Mouse (Mus musculus): ENCODE results near the gene Slc12a6. TPM values are rescaled to one million over a fixed set of nuclear protein-coding genes. Genes with fewer than 3 reads are reported as not detected.

Gene Slc12a6
- polyA plus RNA-seq, 1 experiment from 2014 or later = 10.1 TPM

GRCm38 (mm10) chr2:112298221-112298620, 32.6 kb downstream of the Slc12a6 start:
- no peaks in the 10 kb centered on the region for H3K36me3 ChIP-seq (replicated peaks)
- WGBS = 95% methylated on average over 4 of the region's 4 CpGs
- H3K4me3 ChIP-seq = no peak overlapping the region
- no peak overlapping the region for H3K27ac ChIP-seq
- no peaks in the 10 kb centered on the region for H3K4me1 ChIP-seq
- no peak for DNase-seq (ENCODE audit: extremely low spot score, low spot score)
- no peaks in the 10 kb centered on the region for H3K27me3 ChIP-seq (ENCODE audit: poor library complexity, severe bottlenecking)
- H3K9me3 ChIP-seq = no peaks in the 10 kb centered on the region

GRCm38 (mm10) chr2:112308671-112309070, 43.0 kb downstream of the Slc12a6 start:
- Histone ChIP-seq H3K27ac (no peak overlapping the region), H3K36me3 (replicated peaks) (no peaks in the 10 kb centered on the region), H3K27me3 (ENCODE audit: poor library complexity, severe bottlenecking) (no peaks in the 10 kb centered on the region), H3K4me3 (no peak overlapping the region), H3K4me1 (no peaks in the 10 kb centered on the region), H3K9me3 (no peaks in the 10 kb centered on the region)
- WGBS = 94% methylated on average over 3 of the region's 3 CpGs
- no peak for DNase-seq (ENCODE audit: extremely low spot score, low spot score)

- Histone ChIP-seq H3K4me1 (no peaks in the 10 kb centered on the region), H3K4me3 (no peak overlapping the region), H3K9me3 (no peaks in the 10 kb centered on the region), H3K36me3 (replicated peaks) (no peaks in the 10 kb centered on the region), H3K27me3 (ENCODE audit: poor library complexity, severe bottlenecking) (no peaks in the 10 kb centered on the region), H3K27ac (no peak overlapping the region)
- DNase-seq (ENCODE audit: extremely low spot score, low spot score) = no peak
- WGBS = 88% methylated on average over 10 of the region's 10 CpGs
These were observed 43.6 kb downstream of the Slc12a6 start for GRCm38 (mm10) chr2:112309161-112309600.

- Histone ChIP-seq H3K4me1 (no peaks in the 10 kb centered on the region), H3K27me3 (ENCODE audit: poor library complexity, severe bottlenecking) (no peaks in the 10 kb centered on the region), H3K36me3 (replicated peaks) (no peaks in the 10 kb centered on the region), H3K27ac (no peak overlapping the region), H3K4me3 (no peak overlapping the region), H3K9me3 (no peaks in the 10 kb centered on the region)
- DNase-seq (ENCODE audit: extremely low spot score, low spot score) = no peak
- WGBS = 92% methylated on average over 7 of the region's 7 CpGs
These were observed 50.0 kb downstream of the Slc12a6 start for GRCm38 (mm10) chr2:112315638-112316037.

GRCm38 (mm10) chr2:112318227-112318626, 52.6 kb downstream of the Slc12a6 start:
- WGBS = 91% methylated on average over 2 of the region's 2 CpGs
- Histone ChIP-seq H3K4me1 (no peaks in the 10 kb centered on the region), H3K36me3 (replicated peaks) (no peaks in the 10 kb centered on the region), H3K9me3 (no peaks in the 10 kb centered on the region), H3K27me3 (ENCODE audit: poor library complexity, severe bottlenecking) (no peaks in the 10 kb centered on the region), H3K4me3 (no peak overlapping the region), H3K27ac (no peak overlapping the region)
- DNase-seq (ENCODE audit: extremely low spot score, low spot score) = no peak

GRCm38 (mm10) chr2:112318905-112319304, 53.3 kb downstream of the Slc12a6 start:
- Histone ChIP-seq H3K27me3 (ENCODE audit: poor library complexity, severe bottlenecking) (no peaks in the 10 kb centered on the region), H3K4me3 (no peak overlapping the region), H3K4me1 (no peaks in the 10 kb centered on the region), H3K9me3 (no peaks in the 10 kb centered on the region), H3K36me3 (replicated peaks) (no peaks in the 10 kb centered on the region), H3K27ac (no peak overlapping the region)
- 89% methylated on average over 7 of the region's 7 CpGs for WGBS
- no peak for DNase-seq (ENCODE audit: extremely low spot score, low spot score)

GRCm38 (mm10) chr2:112328069-112328777, 62.6 kb downstream of the Slc12a6 start:
- WGBS = 87% methylated on average over 11 of the region's 11 CpGs
- H3K4me1 ChIP-seq = no peaks in the 10 kb centered on the region
- H3K4me3 ChIP-seq = no peak overlapping the region
- H3K9me3 ChIP-seq = no peaks in the 10 kb centered on the region
- H3K27ac ChIP-seq = no peak overlapping the region
- H3K27me3 ChIP-seq (ENCODE audit: poor library complexity, severe bottlenecking) = no peaks in the 10 kb centered on the region
- no peaks in the 10 kb centered on the region for H3K36me3 ChIP-seq (replicated peaks)
- DNase-seq (ENCODE audit: extremely low spot score, low spot score) = no peak

GRCm38 (mm10) chr2:112332051-112332898, 66.7 kb downstream of the Slc12a6 start:
- Histone ChIP-seq H3K4me1 (no peaks in the 10 kb centered on the region), H3K27me3 (ENCODE audit: poor library complexity, severe bottlenecking) (no peaks in the 10 kb centered on the region)
- 79% methylated on average over 4 of the region's 4 CpGs for WGBS

GRCm38 (mm10) chr2:112337211-112337610, 71.6 kb downstream of the Slc12a6 start:
- no peak for DNase-seq (ENCODE audit: extremely low spot score, low spot score)
- 95% methylated on average over 6 of the region's 6 CpGs for WGBS

More at GRCm38 (mm10) chr2:112332051-112332898, 66.7 kb downstream of the Slc12a6 start:
- no peak overlapping the region for H3K27ac ChIP-seq
- H3K4me3 ChIP-seq = no peak overlapping the region
- no peak for DNase-seq (ENCODE audit: extremely low spot score, low spot score)
- H3K9me3 ChIP-seq = no peaks in the 10 kb centered on the region
- peaks cover 13% of the 10 kb centered on the region for H3K36me3 ChIP-seq (replicated peaks)

GRCm38 (mm10) chr2:112339736-112340135, 74.1 kb downstream of the Slc12a6 start:
- Histone ChIP-seq H3K4me3 (no peak overlapping the region), H3K36me3 (replicated peaks) (peaks cover 28% of the 10 kb centered on the region), H3K27ac (no peak overlapping the region), H3K4me1 (no peaks in the 10 kb centered on the region), H3K27me3 (ENCODE audit: poor library complexity, severe bottlenecking) (no peaks in the 10 kb centered on the region), H3K9me3 (no peaks in the 10 kb centered on the region)
- 83% methylated on average over 2 of the region's 2 CpGs for WGBS
- DNase-seq (ENCODE audit: extremely low spot score, low spot score) = no peak

More at GRCm38 (mm10) chr2:112337211-112337610, 71.6 kb downstream of the Slc12a6 start:
- H3K4me1 ChIP-seq = no peaks in the 10 kb centered on the region
- no peaks in the 10 kb centered on the region for H3K9me3 ChIP-seq
- no peak overlapping the region for H3K27ac ChIP-seq
- no peak overlapping the region for H3K4me3 ChIP-seq
- H3K36me3 ChIP-seq (replicated peaks) = peaks cover 31% of the 10 kb centered on the region
- no peaks in the 10 kb centered on the region for H3K27me3 ChIP-seq (ENCODE audit: poor library complexity, severe bottlenecking)

GRCm38 (mm10) chr2:112341117-112341516, 75.5 kb downstream of the Slc12a6 start:
- DNase-seq (ENCODE audit: extremely low spot score, low spot score) = no peak
- WGBS = 76% methylated on average over 3 of the region's 3 CpGs
- H3K36me3 ChIP-seq (replicated peaks) = peaks cover 24% of the 10 kb centered on the region
- no peaks in the 10 kb centered on the region for H3K4me1 ChIP-seq
- no peak overlapping the region for H3K4me3 ChIP-seq
- H3K27me3 ChIP-seq (ENCODE audit: poor library complexity, severe bottlenecking) = no peaks in the 10 kb centered on the region
- H3K9me3 ChIP-seq = no peaks in the 10 kb centered on the region
- no peak overlapping the region for H3K27ac ChIP-seq

GRCm38 (mm10) chr2:112348246-112348645, 82.6 kb downstream of the Slc12a6 start:
- Histone ChIP-seq H3K4me1 (no peaks in the 10 kb centered on the region), H3K9me3 (no peaks in the 10 kb centered on the region), H3K27me3 (ENCODE audit: poor library complexity, severe bottlenecking) (no peaks in the 10 kb centered on the region), H3K36me3 (replicated peaks) (peaks cover 18% of the 10 kb centered on the region), H3K4me3 (no peak overlapping the region), H3K27ac (no peak overlapping the region)
- WGBS = 88% methylated on average over 3 of the region's 3 CpGs
- DNase-seq (ENCODE audit: extremely low spot score, low spot score) = no peak
